Mouse (Mus musculus): Measurements from ENCODE around the gene Prf1.

Prf1 gene

GRCm38 (mm10) chr10:61341045-61341444, 43.4 kb downstream of the Prf1 start:
- no peak for DNase-seq

- DNase-seq = peak; percentile 70
Measured at GRCm38 (mm10) chr10:61341557-61341956, 43.9 kb downstream of the Prf1 start.

GRCm38 (mm10) chr10:61342750-61343149, 45.1 kb downstream of the Prf1 start:
- DNase-seq = no peak

GRCm38 (mm10) chr10:61343950-61344349, 46.3 kb downstream of the Prf1 start:
- peak; percentile 69 for DNase-seq

- DNase-seq = no peak
Measured at GRCm38 (mm10) chr10:61345179-61345578, 47.5 kb downstream of the Prf1 start.

- DNase-seq = no peak
Measured at GRCm38 (mm10) chr10:61346374-61346773, 48.7 kb downstream of the Prf1 start.

- no peak for DNase-seq
Measured at GRCm38 (mm10) chr10:61351216-61351615, 53.6 kb downstream of the Prf1 start.

Data from embryo, embryonic 11 days (tissue).